Mouse (Mus musculus) gastrocnemius, postnatal 14 days (tissue): Measurements from ENCODE around the gene 4930455H04Rik. TPM values are rescaled to one million over a fixed set of nuclear protein-coding genes. Genes with fewer than 3 reads are reported as not detected.

Source experiments
- DNase-seq: peaks from one replicate; pipeline ENCODE4 v3.0.0; 2021; ENCODE audit warnings: mixed read lengths
- intact Hi-C: fragments of 180-260 bp; cut with DNase I; formaldehyde crosslinking; loops from one replicate; pipeline ENCODE4 v1.15.1; 2025; ENCODE audit warnings: low total_unique reads
- total RNA-seq, 2 experiments: library from RNA; stranded (reverse); gene quantifications; 2 replicates each; pipeline ENCODE4 v1.2.3; 2021

The 4930455H04Rik gene
- total RNA-seq, 2 experiments from 2014 or later, result 0.18 TPM; not detected in 1

DNA sequence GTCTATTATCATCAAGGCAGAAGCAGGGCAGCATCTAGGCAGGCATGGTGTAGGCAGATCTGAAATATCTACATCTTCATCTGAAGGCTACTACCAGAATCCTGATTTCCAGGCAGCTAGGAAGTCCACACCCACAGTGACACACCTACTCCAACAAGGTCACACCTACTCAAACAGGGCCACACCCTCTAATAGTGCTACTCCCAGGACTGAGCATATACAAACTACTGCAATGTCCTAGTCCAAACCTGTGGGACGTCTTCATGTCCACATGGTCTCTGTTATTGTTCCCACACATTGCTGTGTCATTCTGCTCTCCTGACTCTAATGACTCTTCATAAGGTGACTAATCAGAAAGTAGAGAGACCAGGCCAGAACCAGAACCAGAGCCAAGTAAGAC, 56.0 kb downstream of the 4930455H04Rik start:
- no peak for DNase-seq
- intact Hi-C loops, result no loop called here

DNA sequence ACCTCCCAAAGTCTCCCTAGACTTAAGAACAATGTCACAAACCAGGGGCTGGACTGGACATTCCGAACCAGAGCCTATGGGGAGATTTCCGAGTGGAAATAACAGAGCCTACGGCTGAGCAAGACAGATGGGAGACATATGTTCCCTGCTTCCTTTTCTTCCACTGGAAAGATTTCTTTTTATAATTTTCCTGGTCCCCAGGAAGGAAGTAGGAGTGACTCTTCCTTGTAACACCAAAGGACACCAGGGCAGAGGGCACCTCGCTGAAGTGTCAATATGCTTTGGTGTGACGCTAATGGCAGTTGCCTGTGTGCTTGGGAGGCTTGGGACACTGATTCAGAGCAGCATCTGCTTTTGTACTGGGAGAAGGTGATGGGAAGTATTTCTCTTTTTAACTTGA, 56.5 kb downstream of the 4930455H04Rik start:
- intact Hi-C loops, result no loop called here
- DNase-seq, result no peak

DNA sequence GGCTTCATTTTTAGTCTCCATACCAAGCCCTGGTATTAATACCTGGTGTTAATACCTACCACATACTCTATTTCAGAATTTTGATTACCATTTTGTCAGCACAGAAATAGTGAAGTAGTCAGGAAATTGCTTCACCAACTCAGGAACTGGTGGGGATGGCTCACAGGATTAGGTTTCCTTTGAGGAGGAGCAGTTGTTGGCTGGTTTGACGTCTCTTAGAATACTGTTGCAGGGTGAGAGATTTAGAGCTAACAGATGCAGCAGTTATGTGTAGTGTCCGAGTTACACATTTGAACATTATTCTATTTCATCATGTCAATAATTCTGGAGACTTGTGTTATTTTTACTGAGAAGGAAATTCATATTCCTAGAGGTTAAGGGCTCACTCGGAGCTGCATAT, 57.4 kb downstream of the 4930455H04Rik start:
- intact Hi-C loops, result no loop called here
- no peak for DNase-seq

Other genes with a start within 250 kb of the 4930455H04Rik start
- 100 to 1,000 TPM; 546 to 661 TPM for gene Agl, start 160.1 kb upstream of the 4930455H04Rik start, total RNA-seq
- gene Frrs1, start 108.8 kb upstream of the 4930455H04Rik start, total RNA-seq, result 1 to 10 TPM; 2.1 to 2.3 TPM
- 10 to 100 TPM; 25.5 to 27.2 TPM for gene Palmd, start 720 bp downstream of the 4930455H04Rik start, total RNA-seq